Mouse (Mus musculus) thymus, postnatal 4 days (tissue): ENCODE results near the gene Hilpda.

Source experiments
- DNase-seq: peaks from one replicate; pipeline ENCODE4 v3.0.0; 2021

The Hilpda gene

GRCm38 (mm10) chr6:29272312-29273072 lies at the start of gene Hilpda:
TSS of gene Hilpda (plus strand) at chr6:29272488.
- DNase-seq, result peak; percentile 91

DNA sequence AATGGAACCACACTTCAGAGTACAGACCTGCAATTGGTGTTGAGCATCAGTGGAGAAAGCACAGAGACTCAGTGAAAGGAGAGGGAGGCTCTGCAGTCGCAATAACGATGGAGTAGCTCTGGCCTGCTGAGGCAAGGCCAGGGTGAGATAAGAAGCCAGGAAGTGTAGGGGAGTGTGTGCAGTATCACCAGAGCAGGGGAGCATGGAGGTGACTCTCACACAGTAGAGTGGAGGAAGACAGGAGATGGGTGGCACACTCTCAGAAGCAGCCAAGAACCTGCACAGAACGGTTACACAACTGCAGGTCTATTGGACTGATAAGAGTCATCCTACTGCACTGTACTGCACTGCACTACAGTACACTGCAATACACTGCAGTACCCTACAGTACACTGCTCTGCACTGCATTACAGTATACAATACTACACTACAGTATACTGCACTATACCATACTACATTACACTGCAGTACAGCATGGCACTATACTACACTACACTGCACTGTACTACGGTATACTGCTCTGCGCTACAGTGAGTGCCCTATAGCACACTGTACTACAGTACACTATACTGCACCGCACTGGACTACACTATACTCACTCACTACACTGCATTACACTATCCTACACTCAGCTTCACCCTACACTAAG lies 42.9 kb upstream of the Hilpda start:
- peak; percentile 32 for DNase-seq

GRCm38 (mm10) chr6:29230386-29230785 lies 41.9 kb upstream of the Hilpda start:
- no peak for DNase-seq

- peak; percentile 69 for DNase-seq
These were observed 40.5 kb upstream of the Hilpda start for GRCm38 (mm10) chr6:29231799-29232198.

GRCm38 (mm10) chr6:29232321-29232720 lies 40.0 kb upstream of the Hilpda start:
- DNase-seq, result peak; percentile 78

DNA sequence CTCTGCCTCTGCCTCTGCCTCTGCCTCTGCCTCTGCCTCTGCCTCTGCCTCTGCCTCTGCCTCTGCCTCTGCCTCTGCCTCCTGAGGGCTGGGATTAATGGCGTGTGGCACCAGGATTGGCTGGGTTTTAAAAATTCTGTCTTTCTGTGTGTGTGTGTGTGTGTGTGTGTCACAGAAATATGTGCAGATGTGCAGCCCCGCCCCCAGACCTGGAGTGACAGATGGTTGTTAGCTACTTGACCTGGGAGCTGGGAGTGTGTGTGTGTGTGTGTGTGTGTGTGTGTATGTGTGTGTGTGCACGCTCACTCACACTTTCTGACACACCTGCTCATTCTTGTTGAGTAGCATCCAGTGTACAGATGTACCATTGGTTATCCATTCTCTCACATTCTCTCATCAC lies 38.6 kb upstream of the Hilpda start:
- peak; percentile 66 for DNase-seq

- DNase-seq, result peak; percentile 78
These were observed 38.0 kb upstream of the Hilpda start for GRCm38 (mm10) chr6:29234272-29234671.

DNA sequence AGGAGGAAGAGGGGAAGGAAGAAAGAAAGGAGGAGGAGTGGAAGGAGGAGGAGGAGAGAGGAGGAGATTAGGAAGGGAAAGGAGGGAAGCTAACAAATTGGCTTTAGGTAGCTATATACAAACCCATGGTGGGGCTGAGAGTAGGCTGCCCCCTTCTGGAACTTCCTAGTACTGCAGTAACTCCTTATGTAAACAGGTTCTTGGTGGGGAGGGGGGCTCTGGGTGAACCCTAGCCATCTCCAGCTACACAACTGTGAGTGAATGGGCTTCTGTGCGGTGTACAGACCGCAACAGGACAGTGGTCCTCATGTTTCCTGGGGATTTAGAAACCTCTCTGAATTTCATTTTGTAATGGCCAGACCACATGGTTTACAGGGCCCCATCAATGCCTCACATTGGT lies 31.5 kb upstream of the Hilpda start:
- peak; percentile 83 for DNase-seq

DNA sequence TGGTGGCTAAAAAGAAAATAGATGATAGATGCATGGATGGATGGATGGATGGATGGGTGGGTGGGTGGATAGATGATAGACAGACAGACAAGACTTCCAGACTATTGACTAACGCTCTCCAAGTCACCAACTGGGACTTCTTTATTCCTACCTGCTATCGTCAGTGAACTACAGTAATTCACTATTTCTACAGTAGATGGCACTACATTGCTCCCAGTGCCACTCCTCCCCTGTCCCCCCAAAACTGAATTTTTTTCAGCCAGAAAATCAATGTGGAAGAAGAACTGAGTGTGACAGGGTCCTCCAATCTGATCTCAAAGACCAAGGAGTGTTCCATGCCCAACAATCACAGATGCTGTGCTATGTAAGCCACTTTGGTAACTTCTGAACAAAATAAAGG lies 30.6 kb upstream of the Hilpda start:
- no peak for DNase-seq

GRCm38 (mm10) chr6:29242265-29242664 lies 30.0 kb upstream of the Hilpda start:
- DNase-seq, result no peak

DNA sequence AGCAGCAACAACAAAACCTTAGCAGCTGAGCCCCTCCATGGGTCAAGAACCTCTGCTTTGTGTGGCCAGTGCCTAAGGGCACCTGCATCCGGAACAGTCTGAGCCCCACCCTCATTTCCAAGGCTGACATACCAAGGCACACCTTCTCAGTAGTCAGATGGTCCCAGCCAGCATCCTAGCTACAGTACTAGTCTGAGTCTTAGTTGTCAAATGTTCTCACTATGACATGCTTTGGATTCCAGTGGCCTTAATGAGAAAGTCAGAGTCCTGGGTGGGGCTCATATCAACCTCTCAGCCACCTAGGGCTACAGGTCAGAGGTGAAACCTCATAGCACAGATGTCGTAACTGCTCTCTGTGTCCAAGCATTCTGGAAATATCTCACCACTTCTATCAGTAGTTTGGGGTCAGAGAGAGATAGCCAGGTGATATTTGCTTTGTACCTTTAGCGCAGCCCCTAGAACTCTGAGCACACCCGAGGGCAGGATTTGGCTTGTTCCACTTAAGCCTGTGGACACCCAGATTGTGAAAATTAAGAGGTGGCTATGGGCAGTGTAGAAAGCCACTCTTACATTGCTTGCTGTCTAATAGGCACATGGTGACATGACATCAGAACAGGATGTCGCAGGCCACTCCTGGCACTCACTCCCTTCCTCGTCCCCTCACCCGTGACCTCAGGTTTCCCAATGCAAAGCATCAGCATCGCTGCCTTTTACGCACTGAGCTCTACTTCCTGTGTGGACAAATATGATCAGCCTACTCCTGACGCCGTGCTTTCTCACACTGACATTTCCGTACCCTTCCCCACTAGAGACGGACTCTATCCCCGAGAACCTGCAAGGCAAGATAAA lies 26.8 kb upstream of the Hilpda start:
- no peak for DNase-seq

DNA sequence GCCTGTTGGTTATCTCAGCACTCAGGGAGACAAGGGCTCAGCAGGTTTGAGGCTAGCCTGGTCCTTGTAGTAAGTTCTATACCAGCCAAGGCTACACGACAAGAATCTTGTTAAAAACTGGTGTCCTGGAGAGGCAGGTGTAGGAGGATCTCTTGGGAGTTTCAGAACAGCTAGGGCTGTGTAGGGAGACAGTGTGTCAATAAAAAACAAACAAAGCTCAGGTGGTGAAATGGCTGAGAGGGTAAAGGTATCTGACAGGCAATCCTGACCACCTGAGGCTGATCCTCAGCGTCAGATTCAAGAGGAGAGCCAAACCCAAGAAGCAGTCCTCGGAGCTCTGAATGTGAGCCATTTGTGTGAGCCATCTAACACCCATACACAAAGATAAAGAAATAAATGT lies 26.1 kb upstream of the Hilpda start:
- DNase-seq, result no peak

DNA sequence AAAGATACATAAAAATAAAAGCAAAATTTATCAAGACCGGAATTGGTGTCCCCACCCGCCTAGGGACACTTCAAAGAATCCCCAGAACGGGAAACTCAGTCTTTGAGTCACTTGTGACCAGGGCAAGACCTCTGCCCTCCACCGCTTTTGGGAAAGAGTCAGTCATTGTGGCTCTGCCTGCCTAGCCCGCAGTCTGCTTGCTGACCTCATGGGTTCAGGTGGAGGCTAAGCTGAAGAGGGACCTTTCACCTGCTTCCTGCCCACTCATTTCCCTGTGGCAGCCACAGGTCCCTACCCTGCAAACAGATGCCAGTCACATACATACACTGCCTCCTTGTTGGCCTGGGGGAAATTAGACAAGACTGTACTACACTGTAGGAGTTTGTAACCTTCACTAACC lies 25.7 kb upstream of the Hilpda start:
- DNase-seq, result no peak

GRCm38 (mm10) chr6:29247072-29247471 lies 25.2 kb upstream of the Hilpda start:
- DNase-seq, result no peak

DNA sequence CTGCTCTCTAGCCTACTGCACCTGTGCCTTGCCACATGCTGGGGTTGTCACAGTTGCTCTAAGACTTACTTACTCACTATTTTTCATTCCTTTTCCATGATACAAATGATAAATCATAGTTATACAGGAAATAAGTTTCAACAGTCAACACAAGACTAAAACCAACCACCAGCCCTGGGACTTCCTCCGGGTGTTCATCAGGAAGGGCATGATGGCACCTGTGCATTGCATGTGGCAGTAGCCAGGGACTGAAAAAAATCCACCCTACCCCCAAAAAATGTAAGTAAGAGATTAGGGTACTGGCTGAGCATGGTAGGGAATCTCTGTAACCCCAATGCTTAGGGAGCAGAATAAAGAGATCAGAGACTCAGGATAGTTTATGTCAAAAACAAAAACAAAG lies 12.9 kb upstream of the Hilpda start:
- DNase-seq, result peak; percentile 33

DNA sequence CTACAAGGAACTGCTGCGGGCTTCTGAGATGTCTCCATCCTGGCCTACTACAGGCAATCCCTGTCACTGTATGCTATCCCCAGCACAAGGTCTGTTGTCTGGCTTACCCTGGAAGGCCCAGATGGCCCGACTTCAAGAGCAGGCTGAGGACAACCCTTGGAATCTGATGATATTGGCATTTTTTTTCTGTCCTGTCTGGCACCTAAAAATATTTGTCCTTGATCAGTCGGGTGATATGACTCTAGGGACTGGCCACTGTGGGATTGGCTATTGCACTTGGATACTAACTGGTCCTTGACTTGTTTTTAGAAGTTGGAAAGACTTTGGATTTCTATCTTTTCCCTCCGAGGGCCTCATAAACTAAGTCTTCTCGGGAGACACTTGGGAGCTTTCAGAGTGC lies 10.5 kb upstream of the Hilpda start:
- no peak for DNase-seq

DNA sequence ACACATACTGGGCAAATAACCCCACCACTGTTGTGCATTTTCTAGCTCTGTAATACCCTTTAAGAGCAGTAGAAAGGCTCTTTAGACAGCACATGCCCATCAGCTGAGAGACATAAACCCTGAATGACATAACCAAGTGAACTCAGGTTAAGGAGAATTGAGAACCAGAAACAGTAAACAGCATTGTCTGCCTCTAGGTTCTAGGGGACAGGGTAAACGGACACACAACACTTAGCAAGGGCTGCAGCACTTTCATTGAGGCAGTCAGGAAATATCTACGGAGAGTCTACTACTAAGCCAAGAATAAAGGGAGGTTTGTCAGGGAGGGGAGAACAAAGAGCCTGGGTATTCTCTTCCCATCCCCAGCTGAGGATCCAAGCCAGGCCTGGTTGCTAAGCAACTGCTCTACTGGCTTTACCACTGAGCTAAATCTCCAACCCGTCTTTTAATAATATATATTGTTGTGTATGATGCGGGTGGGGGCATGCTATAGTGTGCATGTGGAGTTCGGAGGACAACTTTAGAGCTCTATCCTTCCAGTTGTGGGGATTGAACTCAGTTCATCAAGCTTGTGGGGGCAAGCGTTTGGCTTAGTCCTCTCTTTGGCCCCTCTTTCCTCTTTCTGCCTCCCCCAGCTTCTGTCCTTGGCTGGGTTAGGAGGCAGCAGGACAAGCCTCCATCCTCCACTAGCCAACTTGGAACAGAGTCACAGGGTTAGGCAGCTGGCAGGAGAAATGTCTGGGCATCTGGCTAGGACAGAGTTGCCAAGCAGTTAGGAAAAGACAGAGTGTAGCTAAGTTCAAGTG lies 8.4 kb upstream of the Hilpda start:
- DNase-seq, result no peak

- DNase-seq, result no peak
These were observed 7.9 kb upstream of the Hilpda start for GRCm38 (mm10) chr6:29264456-29264781.

DNA sequence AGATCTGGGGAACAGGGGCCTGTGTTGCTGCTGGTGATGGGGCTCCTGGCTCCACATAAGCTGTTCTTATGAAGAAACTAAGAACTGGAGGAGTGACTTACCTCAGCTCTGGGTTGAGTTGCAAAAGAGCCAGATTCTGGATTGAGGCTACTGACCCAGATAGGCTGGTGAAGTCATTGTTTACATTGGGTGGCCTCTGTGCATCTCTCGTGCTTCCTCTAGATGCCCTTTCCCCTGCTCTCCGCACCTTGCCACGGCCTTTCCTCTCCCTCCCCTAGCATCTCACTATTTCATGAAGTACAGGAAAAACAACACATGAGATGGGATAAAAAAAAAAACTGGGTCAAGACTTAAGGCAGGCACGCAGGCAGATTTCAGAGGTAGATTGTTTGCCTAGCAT lies 5.4 kb upstream of the Hilpda start:
- DNase-seq, result no peak

DNA sequence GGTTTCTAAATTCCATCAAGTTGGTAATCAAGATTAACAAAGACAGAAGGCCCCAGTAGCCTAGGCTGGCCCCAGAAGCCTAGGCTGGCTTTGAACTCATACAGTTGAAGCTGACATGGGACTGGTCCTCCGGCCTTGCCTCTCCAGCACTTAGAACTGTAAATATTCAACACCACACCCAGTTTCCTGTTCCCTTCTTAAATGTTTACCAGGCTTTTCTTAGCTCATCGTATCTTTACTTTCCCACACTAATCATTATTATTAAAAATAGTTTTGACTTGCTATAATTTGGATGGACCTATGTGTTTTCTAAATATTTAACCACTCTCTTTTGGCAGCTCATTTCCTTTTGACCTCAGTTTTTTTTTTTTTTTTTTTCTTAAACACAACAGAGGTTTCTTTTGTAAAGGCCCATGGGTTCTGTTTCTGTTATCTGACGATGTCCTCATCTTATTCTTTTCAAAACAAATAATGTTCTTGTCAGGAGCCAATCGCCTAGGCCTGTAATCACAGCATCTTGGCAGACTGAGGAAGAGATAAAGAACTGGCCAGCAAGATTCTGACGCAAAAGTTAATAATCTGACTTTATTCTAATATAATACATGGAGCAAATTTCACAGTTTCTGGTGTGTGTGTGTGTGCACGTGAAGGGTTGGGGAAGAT lies 3.2 kb upstream of the Hilpda start:
- no peak for DNase-seq

DNA sequence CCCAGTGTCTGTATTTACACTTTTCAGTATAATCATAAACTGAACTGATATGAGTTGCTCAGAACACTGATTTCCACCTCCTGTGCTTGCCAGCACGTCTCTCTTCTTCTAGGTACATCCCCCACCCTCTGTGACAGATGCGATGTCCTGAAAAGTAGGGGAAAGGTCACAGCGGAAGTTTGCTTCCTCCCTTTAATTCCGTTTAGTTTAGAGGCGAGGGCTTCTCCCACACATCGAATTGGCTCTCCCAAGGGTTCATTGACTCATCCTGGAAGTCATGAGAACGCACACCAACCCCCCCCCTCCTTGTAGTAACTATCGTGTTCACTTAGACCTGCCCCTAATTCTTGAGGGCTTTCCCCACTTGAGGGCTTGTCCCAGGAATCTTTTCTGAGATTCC lies 1.3 kb upstream of the Hilpda start:
- DNase-seq, result peak; percentile 32

DNA sequence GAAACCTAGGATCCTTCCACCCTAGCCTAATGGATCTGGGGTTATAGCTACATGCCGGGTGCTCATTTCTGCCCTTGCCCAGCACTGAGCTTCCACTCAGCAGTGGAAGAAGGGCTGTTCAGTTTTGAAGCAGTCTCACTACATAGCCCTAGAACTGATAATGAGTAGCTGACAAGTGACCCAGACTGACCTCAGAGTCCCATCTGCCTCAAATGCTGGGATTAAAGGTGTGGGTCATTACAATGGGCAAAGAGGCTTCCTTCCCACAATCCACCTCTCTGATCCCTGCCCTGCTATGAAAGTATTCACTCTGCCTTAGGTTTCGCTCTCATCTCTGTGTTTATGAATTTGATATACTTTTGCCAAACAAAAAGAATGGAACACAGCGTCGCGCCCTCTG lies 4.5 kb downstream of the Hilpda start:
- DNase-seq, result no peak
